Mouse (Mus musculus): ENCODE data around the gene Gm32742. TPM values are rescaled to one million over a fixed set of nuclear protein-coding genes. Genes with fewer than 3 reads are reported as not detected.

Gm32742 gene
- polyA plus RNA-seq, 1 experiment from 2014 or later, result 0.01 TPM

DNA sequence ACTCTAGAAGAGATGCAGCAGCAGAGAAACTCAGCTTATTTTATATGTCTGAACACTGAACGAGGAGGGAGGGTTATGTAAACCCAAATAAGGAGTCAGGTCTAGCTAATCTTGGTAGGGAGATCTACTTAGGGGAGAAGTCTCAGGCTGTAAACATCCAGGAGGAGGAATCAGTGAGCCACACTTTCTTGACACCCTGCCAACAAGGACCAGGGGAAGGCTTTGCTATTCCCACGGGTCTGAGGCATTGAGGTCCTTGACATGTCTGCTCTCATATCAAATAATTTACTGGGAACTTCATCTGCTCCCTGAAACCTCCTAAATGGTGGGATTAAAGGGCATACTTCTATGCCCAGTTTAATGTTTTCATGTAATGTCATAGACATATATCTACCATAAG is 69.0 kb downstream of the Gm32742 start:
- Histone ChIP-seq H3K4me2 (ENCODE audit: low read depth, low read length) (no peak overlapping the region), H3K4me1 (ENCODE audit: control insufficient read depth, insufficient read depth, low read length) (no peaks in the 10 kb centered on the region), H3K9ac (ENCODE audit: low read depth, low read length) (no peak overlapping the region), H3K9me3 (ENCODE audit: control insufficient read depth, low read length) (no peaks in the 10 kb centered on the region), H3K36me3 (ENCODE audit: control insufficient read depth, insufficient read depth, low read length) (no peaks in the 10 kb centered on the region), H3K27me3 (replicated peaks; ENCODE audit: control insufficient read depth, insufficient read depth, low read length) (no peaks in the 10 kb centered on the region), H3K27ac (ENCODE audit: low read length) (no peak overlapping the region), H3K4me3 (ENCODE audit: low read length) (no peak overlapping the region)
- 39% methylated on average over 2 of the region's 2 CpGs for WGBS
- no peak for ATAC-seq

DNA sequence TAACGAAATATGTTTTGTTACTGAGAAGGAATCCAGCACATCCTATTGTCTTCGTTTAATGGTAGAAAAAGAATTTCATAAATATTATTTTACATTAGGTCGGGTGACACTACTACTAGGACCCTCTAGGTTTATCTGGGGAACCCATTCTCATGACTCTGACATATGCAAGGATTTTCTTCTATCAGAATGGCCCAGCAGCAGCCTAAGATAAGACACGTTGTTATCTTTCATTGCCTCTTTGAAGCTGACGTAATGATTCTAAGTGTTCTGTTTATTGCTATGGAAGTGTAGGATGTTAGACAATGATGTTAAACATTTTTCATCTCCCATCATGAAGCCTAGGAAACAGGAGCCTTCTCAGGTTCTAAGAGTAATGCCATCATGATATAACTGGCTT is 71.6 kb downstream of the Gm32742 start:
- no peak overlapping the region for H3K9ac ChIP-seq (ENCODE audit: low read depth, low read length)
- no peaks in the 10 kb centered on the region for H3K36me3 ChIP-seq (ENCODE audit: control insufficient read depth, insufficient read depth, low read length)
- no peaks in the 10 kb centered on the region for H3K27me3 ChIP-seq (replicated peaks; ENCODE audit: control insufficient read depth, insufficient read depth, low read length)
- WGBS, result 53% methylated on average over 5 of the region's 5 CpGs
- H3K27ac ChIP-seq (ENCODE audit: low read length), result no peak overlapping the region
- H3K4me3 ChIP-seq (ENCODE audit: low read length), result no peak overlapping the region
- H3K4me1 ChIP-seq (ENCODE audit: control insufficient read depth, insufficient read depth, low read length), result no peaks in the 10 kb centered on the region
- H3K4me2 ChIP-seq (ENCODE audit: low read depth, low read length), result no peak overlapping the region
- H3K9me3 ChIP-seq (ENCODE audit: control insufficient read depth, low read length), result no peaks in the 10 kb centered on the region
- no peak for ATAC-seq

DNA sequence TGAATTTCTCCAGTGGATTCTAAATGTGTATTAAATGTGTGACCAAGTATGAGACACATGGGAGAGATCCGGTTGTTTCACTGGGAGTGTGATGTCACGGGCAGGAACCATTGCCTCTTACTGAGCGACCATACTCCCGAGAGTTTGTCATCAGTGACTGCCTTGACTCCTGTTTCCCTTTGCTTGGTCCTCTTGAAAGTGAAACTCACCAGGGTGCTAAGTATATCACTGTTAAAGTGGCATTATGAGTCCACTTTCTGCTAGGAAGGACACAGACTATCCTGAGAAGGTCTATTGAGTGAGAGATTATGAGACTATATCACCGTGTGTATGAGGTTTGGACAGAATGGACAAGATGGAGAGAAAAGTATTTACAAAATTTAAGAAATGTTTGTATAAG is 83.7 kb downstream of the Gm32742 start:
- WGBS, result 83% methylated on average over 5 of the region's 5 CpGs
- H3K27ac ChIP-seq (ENCODE audit: low read length), result no peak overlapping the region
- no peaks in the 10 kb centered on the region for H3K9me3 ChIP-seq (ENCODE audit: control insufficient read depth, low read length)
- no peaks in the 10 kb centered on the region for H3K36me3 ChIP-seq (ENCODE audit: control insufficient read depth, insufficient read depth, low read length)
- peaks cover 10% of the 10 kb centered on the region for H3K4me1 ChIP-seq (ENCODE audit: control insufficient read depth, insufficient read depth, low read length)
- H3K4me3 ChIP-seq (ENCODE audit: low read length), result no peak overlapping the region
- no peak overlapping the region for H3K4me2 ChIP-seq (ENCODE audit: low read depth, low read length)
- ATAC-seq, result no peak
- no peak overlapping the region for H3K9ac ChIP-seq (ENCODE audit: low read depth, low read length)
- no peaks in the 10 kb centered on the region for H3K27me3 ChIP-seq (replicated peaks; ENCODE audit: control insufficient read depth, insufficient read depth, low read length)

MicroRNAs within 50 kb of the gene (microRNA counts, 519-probe panel; counts per million panel counts)
- 1,808 counts per million, percentile 30 among the panel's probes with 10 or more counts for microRNA mmu-miR-34b-3p
- microRNA mmu-miR-34b-5p, result 1,880 counts per million, percentile 36 among the panel's probes with 10 or more counts
- microRNA mmu-miR-34c, result 3,528 counts per million, percentile 90 among the panel's probes with 10 or more counts

Small RNA genes lying within 50 kb of the gene (microRNA-seq; reads per million reads assigned to microRNA genes)
- gene Mir34b (17.3 reads per million, percentile 28 among the genes with 10 or more reads in this experiment), gene Mir34c (459 reads per million, percentile 67 among the genes with 10 or more reads in this experiment)

Other genes starting within 250 kb of the Gm32742 start
- 12.7 and 13.6 TPM in 2 replicates for gene Sik2, start 156.4 kb downstream of the Gm32742 start, polyA plus RNA-seq (2015; fragmentation: Nextera tagmentation; extraction: Ambion mirVana)
- gene Btg4, start 104.6 kb downstream of the Gm32742 start, polyA plus RNA-seq (2015; fragmentation: Nextera tagmentation; extraction: Ambion mirVana), result not detected in 2 replicates
- 3.2 and 3.3 TPM in 2 replicates for gene Layn, start 88.4 kb downstream of the Gm32742 start, polyA plus RNA-seq (2015; fragmentation: Nextera tagmentation; extraction: Ambion mirVana)
- gene 4833427G06Rik, start 63.4 kb downstream of the Gm32742 start, polyA plus RNA-seq (2015; fragmentation: Nextera tagmentation; extraction: Ambion mirVana), result not detected in 2 replicates
- 0.07 and 0.10 TPM in 2 replicates for gene Pou2af1, start 48.2 kb upstream of the Gm32742 start, polyA plus RNA-seq (2015; fragmentation: Nextera tagmentation; extraction: Ambion mirVana)
- gene Colca2, start 113.1 kb upstream of the Gm32742 start, polyA plus RNA-seq (2015; fragmentation: Nextera tagmentation; extraction: Ambion mirVana), result 1.4 and 2.1 TPM in 2 replicates
- gene 1810046K07Rik, start 163.4 kb upstream of the Gm32742 start, polyA plus RNA-seq (2015; fragmentation: Nextera tagmentation; extraction: Ambion mirVana), result 0.18 TPM in 1 of 2 replicates, not detected in the other

All from intestine, embryonic 16.5 days (tissue).